Mouse (Mus musculus): ENCODE data around the gene Cdh23.

DNA sequence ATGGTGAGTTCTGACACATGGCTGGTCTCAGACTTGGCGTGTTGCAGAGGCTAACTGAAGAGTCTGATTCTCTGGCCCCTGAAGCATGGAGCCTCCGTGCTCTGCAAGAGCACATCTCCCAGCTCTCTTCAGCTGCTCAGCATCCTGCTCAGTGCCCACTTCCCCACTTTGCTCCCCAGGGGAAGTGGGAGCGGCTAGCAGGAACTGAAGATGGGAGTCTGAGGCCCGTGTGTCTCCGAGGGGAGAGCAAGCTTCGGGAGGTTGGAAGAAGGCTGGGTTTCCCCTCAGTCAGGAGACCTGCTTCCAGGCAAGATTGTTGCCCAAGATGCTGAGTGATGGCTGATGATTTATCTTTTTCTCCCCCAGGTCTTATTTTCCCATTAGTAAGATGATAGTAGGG is 422.9 kb downstream of the Cdh23 start:
- TF ChIP-seq POLR2A (IDR thresholded peaks at IDR 0.05; ENCODE audit: insufficient read depth, low read depth, low read length) (no peak), CTCF (IDR thresholded peaks at IDR 0.05) (no peak), EP300 (IDR thresholded peaks at IDR 0.05; ENCODE audit: insufficient read depth, low read depth, low read length) (no peak)

Measured in heart, adult 2 months (tissue).